Mouse (Mus musculus) embryonic facial prominence, embryonic 10.5 days (tissue): ENCODE measurements around the gene Ccdc9. TPM values are rescaled to one million over a fixed set of nuclear protein-coding genes. Genes with fewer than 3 reads are reported as not detected.

Experiments used
- DNase-seq: peaks from one replicate; pipeline ENCODE4 v3.0.0-alpha.2; 2017; ENCODE audit warnings: low spot score
- H3K27ac ChIP-seq: fragments of 300-500 bp; sonication (generic); replicated peaks from 2 replicates; pipeline ENCODE4 v1.5.1; 2016; ENCODE audit warnings: mild to moderate bottlenecking
- H3K27me3 ChIP-seq: fragments of 300-500 bp; sonication (generic); replicated peaks from 2 replicates; pipeline ENCODE4 v1.6.1; 2016; ENCODE audit warnings: low read depth, mild to moderate bottlenecking; ENCODE audit not compliant: poor library complexity, severe bottlenecking
- H3K36me3 ChIP-seq: fragments of 300-500 bp; sonication (generic); replicated peaks from 2 replicates; pipeline ENCODE4 v1.6.1; 2016; ENCODE audit warnings: mild to moderate bottlenecking, moderate library complexity
- H3K4me1 ChIP-seq: fragments of 300-500 bp; sonication (generic); 2 replicates; pipeline ENCODE4 v1.6.1; 2016
- H3K4me3 ChIP-seq: fragments of 300-500 bp; sonication (generic); 2 replicates; pipeline ENCODE4 v1.5.1; 2016; ENCODE audit warnings: mild to moderate bottlenecking, moderate library complexity
- H3K9me3 ChIP-seq: fragments of 300-500 bp; sonication (generic); 2 replicates; pipeline ENCODE4 v1.6.1; 2016; ENCODE audit warnings: mild to moderate bottlenecking
- WGBS: fragments of 180-500 bp; shearing (Covaris S2); methylation state at CpG from one replicate; pipeline ENCODE4 v1.1.7; 2016; 5-methylcytosine and 5-hydroxymethylcytosine counted together
- polyA plus RNA-seq: library from polyadenylated mRNA; unstranded; fragments of >200 nt; fragmentation: Nextera tagmentation; extraction: Ambion mirVana; gene quantifications from 2 replicates; pipeline ENCODE4 v1.2.1, GENCODE M21; 2016

Gene Ccdc9
- 27.1 and 27.5 TPM in 2 replicates for polyA plus RNA-seq

DNA sequence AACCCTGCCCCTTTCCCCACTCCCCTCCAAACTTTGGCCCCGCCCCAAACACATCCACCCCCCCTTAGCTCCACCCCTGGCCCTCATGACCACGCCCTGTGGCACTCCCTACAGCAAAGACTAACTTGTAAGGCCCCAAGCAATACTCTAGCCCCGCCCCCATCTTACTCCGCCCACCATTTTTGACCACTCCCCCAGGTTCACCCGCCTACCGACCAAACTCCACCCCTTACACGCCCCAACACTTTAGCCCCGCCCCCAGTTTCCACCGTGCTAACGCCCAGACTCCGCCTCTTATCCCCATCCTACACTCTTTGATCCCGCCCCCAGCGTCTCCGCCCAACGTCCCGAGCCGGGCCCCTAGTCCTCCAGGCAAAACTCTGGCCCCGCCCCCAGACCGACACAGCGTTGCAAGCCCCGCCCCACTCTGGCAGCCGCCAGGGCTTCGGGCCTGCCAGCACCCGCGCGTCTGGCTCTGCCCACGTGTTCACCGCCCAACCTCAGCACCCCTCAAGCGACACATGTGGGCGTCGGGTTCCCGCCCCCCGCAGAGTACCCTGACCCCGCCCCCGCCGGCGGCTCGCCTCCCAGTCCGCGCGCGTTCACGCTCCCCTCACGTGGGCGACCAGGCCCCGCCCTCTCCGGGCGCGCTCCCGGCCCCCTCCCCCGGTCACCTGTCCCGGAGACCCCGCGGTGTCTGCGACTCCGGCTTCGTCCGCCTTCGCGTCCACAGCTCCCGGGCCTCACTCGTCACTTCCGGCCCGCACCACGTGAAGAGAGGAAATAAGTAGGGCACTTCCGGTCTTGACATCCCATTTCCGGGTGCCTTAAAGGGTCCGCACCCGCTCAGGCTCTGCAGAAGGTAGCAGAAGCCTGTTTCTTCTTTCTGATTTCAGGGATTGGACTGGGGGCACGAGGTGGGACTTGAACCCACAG lies at the start of gene Ccdc9:
TSS of gene Ccdc9 (minus strand) at position 770 of the 936 bp plus-strand sequence.
- WGBS: under 1% methylated on average over 70 of the region's 70 CpGs
- H3K36me3 ChIP-seq: peaks cover 31% of the 10 kb centered on the region
- no peaks in the 10 kb centered on the region for H3K9me3 ChIP-seq
- H3K27me3 ChIP-seq: no peaks in the 10 kb centered on the region
- peak; percentile 100 for DNase-seq
- peak within 1 kb of the TSS; percentile 82 for H3K4me3 ChIP-seq
- peak within 1 kb of the TSS; percentile 97 for H3K27ac ChIP-seq
- peaks cover 14% of the 10 kb centered on the region for H3K4me1 ChIP-seq

DNA sequence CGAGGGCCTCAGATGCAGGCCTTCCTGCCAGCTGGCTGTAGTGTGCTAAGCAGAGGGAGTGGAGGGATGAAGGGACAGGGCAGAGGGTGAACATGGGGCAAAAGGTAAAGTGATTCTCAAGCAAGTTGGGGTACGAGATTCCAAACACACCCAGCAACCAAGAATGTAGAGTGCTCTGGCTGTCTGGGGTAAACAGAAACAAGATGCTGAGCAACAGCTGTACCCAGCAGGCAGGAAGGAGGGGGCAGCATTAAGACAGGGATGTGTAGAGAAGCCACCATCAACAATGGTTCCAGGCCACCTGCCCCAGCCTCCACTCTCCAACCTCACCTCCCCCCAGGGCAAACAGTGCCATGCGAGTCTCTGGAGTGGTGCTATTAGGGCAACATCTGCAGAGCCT lies 42.6 kb upstream of the Ccdc9 start:
- H3K4me1 ChIP-seq: peaks cover 9% of the 10 kb centered on the region
- no peaks in the 10 kb centered on the region for H3K9me3 ChIP-seq
- H3K36me3 ChIP-seq: peaks cover 98% of the 10 kb centered on the region
- DNase-seq: no peak
- H3K4me3 ChIP-seq: no peak overlapping the region
- H3K27me3 ChIP-seq: no peaks in the 10 kb centered on the region
- no peak overlapping the region for H3K27ac ChIP-seq
- 87% methylated on average over 3 of the region's 3 CpGs for WGBS

- peaks cover 9% of the 10 kb centered on the region for H3K4me1 ChIP-seq
- H3K9me3 ChIP-seq: no peaks in the 10 kb centered on the region
- DNase-seq: no peak
- WGBS: 95% methylated on average over 2 of the region's 2 CpGs
- no peaks in the 10 kb centered on the region for H3K27me3 ChIP-seq
- H3K27ac ChIP-seq: no peak overlapping the region; the same call in 1 of the 2 replicates
- H3K4me3 ChIP-seq: no peak overlapping the region
- peaks cover 85% of the 10 kb centered on the region for H3K36me3 ChIP-seq
Observed at GRCm38 (mm10) chr7:16326607-16326971, 40.0 kb upstream of the Ccdc9 start.

- DNase-seq: peak; percentile 72
- H3K4me1 ChIP-seq: peaks cover 9% of the 10 kb centered on the region
Observed at GRCm38 (mm10) chr7:16325920-16326606, 39.5 kb upstream of the Ccdc9 start.

GRCm38 (mm10) chr7:16324661-16325060 lies 38.1 kb upstream of the Ccdc9 start:
- Histone ChIP-seq H3K9me3 (no peaks in the 10 kb centered on the region), H3K27ac (no peak overlapping the region), H3K36me3 (peaks cover 72% of the 10 kb centered on the region), H3K4me1 (peaks cover 9% of the 10 kb centered on the region), H3K27me3 (no peaks in the 10 kb centered on the region), H3K4me3 (no peak overlapping the region)
- 86% methylated on average over 7 of the region's 7 CpGs for WGBS
- no peak for DNase-seq

More at GRCm38 (mm10) chr7:16325920-16326606, 39.5 kb upstream of the Ccdc9 start:
- WGBS: 34% methylated on average over 8 of the region's 8 CpGs
- Histone ChIP-seq H3K27ac (peak overlapping the region; percentile 73), H3K27me3 (no peaks in the 10 kb centered on the region), H3K9me3 (no peaks in the 10 kb centered on the region), H3K4me3 (no peak overlapping the region), H3K36me3 (peaks cover 80% of the 10 kb centered on the region)

DNA sequence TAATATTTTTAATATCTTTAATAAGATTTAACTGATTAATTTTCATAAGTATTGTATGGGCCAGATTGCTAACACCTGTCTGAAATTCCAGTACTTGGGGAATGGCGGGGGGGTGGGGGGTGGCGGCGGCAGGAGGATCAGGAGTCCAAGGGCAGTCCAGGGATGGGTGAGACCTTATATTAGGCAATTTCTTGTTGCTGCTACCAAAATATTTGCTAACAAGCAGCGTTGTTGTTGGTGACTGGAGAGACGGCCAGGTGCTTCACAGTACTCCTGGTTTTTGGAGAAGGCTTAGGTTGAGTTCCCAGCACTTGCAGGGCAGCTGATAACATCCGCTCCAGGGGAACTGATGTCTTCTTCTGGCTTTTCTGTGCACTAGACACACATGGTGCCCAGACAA lies 33.9 kb upstream of the Ccdc9 start:
- Histone ChIP-seq H3K9me3 (no peaks in the 10 kb centered on the region), H3K36me3 (peaks cover 57% of the 10 kb centered on the region), H3K27ac (no peak overlapping the region), H3K4me3 (no peak overlapping the region), H3K4me1 (peaks cover 1% of the 10 kb centered on the region; the same call in 1 of the 2 replicates), H3K27me3 (no peaks in the 10 kb centered on the region)
- 90% methylated on average over 6 of the region's 6 CpGs for WGBS
- no peak for DNase-seq

- WGBS: 87% methylated on average over 4 of the region's 4 CpGs
- H3K27me3 ChIP-seq: no peaks in the 10 kb centered on the region
- H3K4me1 ChIP-seq: peaks cover 12% of the 10 kb centered on the region
Observed at GRCm38 (mm10) chr7:16319216-16319615, 32.6 kb upstream of the Ccdc9 start.

GRCm38 (mm10) chr7:16317094-16317493 lies 30.5 kb upstream of the Ccdc9 start:
- Histone ChIP-seq H3K27ac (no peak overlapping the region), H3K36me3 (peaks cover 32% of the 10 kb centered on the region), H3K4me3 (no peak overlapping the region), H3K4me1 (peaks cover 32% of the 10 kb centered on the region), H3K9me3 (no peaks in the 10 kb centered on the region), H3K27me3 (0 out of 2 replicates have a peak, but pooled peaks cover under 1% of the 10 kb centered on the region)
- 86% methylated on average over 14 of the region's 14 CpGs for WGBS
- DNase-seq: no peak

More at GRCm38 (mm10) chr7:16319216-16319615, 32.6 kb upstream of the Ccdc9 start:
- DNase-seq: no peak
- H3K36me3 ChIP-seq: peaks cover 45% of the 10 kb centered on the region
- H3K27ac ChIP-seq: no peak overlapping the region
- H3K4me3 ChIP-seq: no peak overlapping the region
- no peaks in the 10 kb centered on the region for H3K9me3 ChIP-seq

DNA sequence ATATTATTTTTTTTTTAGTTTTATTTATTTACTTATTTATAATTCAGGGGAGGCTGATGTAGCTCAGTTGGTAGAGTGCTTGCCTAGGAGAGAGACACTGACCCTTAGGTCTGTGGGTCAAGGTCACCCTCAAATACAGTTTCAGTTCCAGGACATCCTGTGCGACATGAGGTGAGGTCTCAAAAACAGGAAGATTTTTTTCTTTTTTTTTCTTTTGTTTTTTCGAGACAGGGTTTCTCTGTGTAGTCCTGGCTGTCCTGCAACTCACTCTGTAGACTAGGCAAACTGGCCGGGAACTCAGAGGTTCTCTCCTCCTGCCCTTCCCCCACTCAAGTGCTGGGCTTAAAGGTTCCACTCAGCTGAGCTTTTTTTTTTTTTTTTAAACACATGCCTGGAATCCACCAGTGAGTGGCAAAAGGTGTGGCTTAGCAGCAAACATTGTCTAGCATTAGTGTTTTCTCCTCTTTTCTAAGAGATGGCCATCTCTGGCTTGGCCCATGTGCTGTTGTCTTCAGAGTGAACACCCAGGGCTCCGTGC lies 28.7 kb upstream of the Ccdc9 start:
- no peak overlapping the region for H3K27ac ChIP-seq
- WGBS: 75% methylated on average over 4 of the region's 4 CpGs
- peaks cover 50% of the 10 kb centered on the region for H3K4me1 ChIP-seq
- H3K36me3 ChIP-seq: peaks cover 27% of the 10 kb centered on the region
- DNase-seq: no peak
- no peaks in the 10 kb centered on the region for H3K9me3 ChIP-seq
- no peak overlapping the region for H3K4me3 ChIP-seq
- peaks cover 18% of the 10 kb centered on the region for H3K27me3 ChIP-seq

DNA sequence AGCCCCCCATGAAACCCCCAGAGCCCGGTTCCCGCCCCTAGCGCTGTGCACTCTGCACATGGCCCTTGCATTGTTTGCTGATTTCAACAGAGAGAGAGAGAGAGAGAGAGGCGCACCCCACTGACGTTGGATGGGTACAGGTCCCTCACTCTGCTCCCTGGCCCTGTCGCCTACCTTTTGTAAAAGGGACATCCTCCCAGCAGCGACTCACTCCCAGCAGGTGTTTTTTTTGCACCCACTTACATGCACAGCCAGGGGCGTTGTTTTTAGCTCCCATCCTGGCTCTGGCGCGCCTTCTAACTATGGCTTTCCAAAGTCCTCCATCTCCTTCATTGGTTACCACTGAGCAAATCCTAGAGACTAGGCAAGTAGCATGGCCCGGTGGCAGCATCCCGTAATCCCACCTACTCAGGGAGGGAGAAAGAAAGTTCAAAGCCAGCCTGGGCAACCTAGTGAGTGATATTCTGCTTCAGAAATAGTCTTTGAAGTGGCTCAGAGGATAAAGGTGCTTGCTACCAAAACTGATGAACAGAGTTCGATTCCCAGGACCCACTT lies 27.7 kb upstream of the Ccdc9 start:
- no peak for DNase-seq
- H3K36me3 ChIP-seq: peaks cover 25% of the 10 kb centered on the region
- peaks cover 23% of the 10 kb centered on the region for H3K27me3 ChIP-seq
- H3K9me3 ChIP-seq: no peaks in the 10 kb centered on the region
- H3K4me1 ChIP-seq: peaks cover 60% of the 10 kb centered on the region
- peak overlapping the region; percentile 83 for H3K4me3 ChIP-seq
- 9% methylated on average over 13 of the region's 13 CpGs for WGBS
- H3K27ac ChIP-seq: peak overlapping the region; percentile 97

DNA sequence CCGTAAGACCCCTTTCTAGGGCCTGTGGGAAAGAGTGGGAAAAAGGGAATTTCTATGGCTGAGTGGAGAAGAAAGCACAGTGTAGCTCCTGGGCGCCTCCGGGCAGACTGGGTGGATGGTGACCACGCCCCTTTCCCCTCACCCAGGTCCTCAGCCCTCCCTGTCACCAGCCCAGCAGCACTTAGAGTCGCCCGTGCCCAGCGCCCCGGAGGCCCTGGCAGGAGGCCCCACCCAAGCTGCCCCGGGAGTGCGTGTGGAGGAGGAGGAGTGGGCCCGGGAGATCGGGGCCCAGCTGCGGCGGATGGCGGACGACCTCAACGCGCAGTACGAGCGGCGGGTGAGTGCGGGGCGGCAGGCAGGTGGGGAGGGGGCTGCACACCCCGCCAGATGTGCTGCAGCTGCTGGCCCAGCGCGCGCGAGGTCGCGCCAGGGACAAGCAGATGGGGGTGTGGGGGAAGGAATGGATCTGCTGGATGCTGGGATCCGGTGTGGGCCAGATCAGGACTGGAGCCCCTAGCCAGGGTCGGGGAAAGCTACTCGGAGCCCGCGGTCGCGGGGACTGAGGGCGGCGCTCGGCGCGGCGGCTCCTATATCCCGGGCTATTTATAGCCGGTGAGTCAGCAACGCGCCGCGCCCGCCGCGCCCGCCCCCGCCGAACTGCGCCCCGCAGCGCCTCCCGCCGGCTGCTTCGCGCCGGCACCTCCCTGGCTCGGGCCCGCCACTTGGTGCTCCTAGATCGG lies 27.1 kb upstream of the Ccdc9 start:
- WGBS: under 1% methylated on average over 66 of the region's 66 CpGs
- Histone ChIP-seq H3K27me3 (peaks cover 23% of the 10 kb centered on the region), H3K9me3 (no peaks in the 10 kb centered on the region), H3K36me3 (peaks cover 25% of the 10 kb centered on the region), H3K27ac (peak overlapping the region; percentile 97), H3K4me3 (peak overlapping the region; percentile 83), H3K4me1 (peaks cover 66% of the 10 kb centered on the region)
- peak; percentile 88 for DNase-seq
